Mouse (Mus musculus): Measurements from ENCODE around the gene Trmt1l. TPM values are rescaled to one million over a fixed set of nuclear protein-coding genes. Genes with fewer than 3 reads are reported as not detected.

Gene Trmt1l
- polyA plus RNA-seq, 1 experiment from 2014 or later, result 43.5 TPM

DNA sequence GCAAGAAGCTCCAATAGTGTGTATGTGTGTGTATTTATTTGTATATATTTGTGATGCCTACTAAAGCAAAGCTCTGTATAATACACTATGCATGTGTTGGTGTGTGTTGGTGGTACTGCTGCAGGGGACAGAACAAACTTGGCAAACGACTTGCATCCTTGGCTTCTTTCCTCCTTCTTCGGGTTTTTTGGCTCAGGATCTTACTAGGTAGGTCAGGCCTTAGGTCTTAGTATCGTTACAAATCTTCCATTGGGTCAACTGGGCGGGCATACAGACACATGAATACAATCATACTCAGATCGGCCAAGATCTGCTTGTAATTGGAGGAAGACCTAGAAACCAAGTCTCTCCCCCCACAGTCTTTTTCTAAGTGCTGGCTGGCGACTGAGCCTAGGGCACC lies 66.4 kb downstream of the Trmt1l start:
- Histone ChIP-seq H3K27me3 (ENCODE audit: control insufficient read depth, insufficient read depth, low read length) (no peaks in the 10 kb centered on the region), H3K4me1 (ENCODE audit: control insufficient read depth, insufficient read depth, low read length) (no peaks in the 10 kb centered on the region), H3K4me3 (ENCODE audit: low read depth, low read length) (no peak overlapping the region), H3K27ac (replicated peaks; ENCODE audit: low read depth, low read length) (no peak overlapping the region), H3K9ac (replicated peaks; ENCODE audit: low read length) (no peak overlapping the region), H3K4me2 (ENCODE audit: low read depth, low read length) (no peak overlapping the region), H3K36me3 (replicated peaks; ENCODE audit: control insufficient read depth, insufficient read depth, low read depth, low read length) (no peaks in the 10 kb centered on the region; the same call in 1 of the 2 replicates), H3K9me3 (replicated peaks; ENCODE audit: control insufficient read depth, low read length) (no peaks in the 10 kb centered on the region)
- no peak for DNase-seq (ENCODE audit: low spot score)
- no peak for ATAC-seq (replicated peaks; ENCODE audit: insufficient number of reproducible peaks, low FRiP score, low TSS enrichment, low read depth)
- 83% methylated on average over 6 of the region's 6 CpGs for WGBS

DNA sequence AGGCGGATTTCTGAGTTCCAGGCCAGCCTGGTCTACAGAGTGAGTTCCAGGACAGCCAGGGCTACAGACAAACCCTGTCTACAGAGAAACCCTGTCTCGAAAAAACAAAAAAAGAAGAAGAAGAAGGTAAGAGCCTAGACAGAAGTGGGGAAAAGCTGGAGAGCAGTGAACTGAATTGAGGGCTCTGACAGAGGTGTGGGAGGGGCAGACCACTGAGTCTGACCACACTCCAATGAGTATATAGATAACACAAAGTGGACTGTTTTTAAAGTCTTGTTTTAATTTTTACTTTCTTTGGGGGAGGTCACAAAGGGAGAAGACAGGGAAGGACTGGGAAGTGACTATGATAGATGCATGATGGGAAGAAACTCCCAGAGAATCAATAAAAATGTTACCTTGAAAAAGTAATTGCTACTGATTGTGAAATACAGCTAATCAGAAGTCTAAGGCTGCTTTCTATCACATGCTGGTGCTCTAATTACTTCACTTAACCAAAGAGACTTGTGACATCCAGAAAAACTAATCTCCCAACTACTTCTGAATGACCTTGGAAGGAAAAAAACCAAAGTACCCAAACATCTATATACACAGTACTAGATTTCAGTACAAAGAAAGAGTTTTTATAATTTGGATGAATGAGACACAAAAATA lies 67.4 kb downstream of the Trmt1l start:
- H3K4me2 ChIP-seq (ENCODE audit: low read depth, low read length), result no peak overlapping the region
- H3K4me3 ChIP-seq (ENCODE audit: low read depth, low read length), result no peak overlapping the region
- no peaks in the 10 kb centered on the region for H3K4me1 ChIP-seq (ENCODE audit: control insufficient read depth, insufficient read depth, low read length)
- H3K9me3 ChIP-seq (replicated peaks; ENCODE audit: control insufficient read depth, low read length), result no peaks in the 10 kb centered on the region
- 83% methylated on average over 2 of the region's 2 CpGs for WGBS
- DNase-seq (ENCODE audit: low spot score) (no peak), ATAC-seq (replicated peaks; ENCODE audit: insufficient number of reproducible peaks, low FRiP score, low TSS enrichment, low read depth) (no peak)
- H3K36me3 ChIP-seq (replicated peaks; ENCODE audit: control insufficient read depth, insufficient read depth, low read depth, low read length), result no peaks in the 10 kb centered on the region; the same call in 1 of the 2 replicates
- H3K27me3 ChIP-seq (ENCODE audit: control insufficient read depth, insufficient read depth, low read length), result no peaks in the 10 kb centered on the region
- H3K9ac ChIP-seq (replicated peaks; ENCODE audit: low read length), result no peak overlapping the region
- H3K27ac ChIP-seq (replicated peaks; ENCODE audit: low read depth, low read length), result no peak overlapping the region

DNA sequence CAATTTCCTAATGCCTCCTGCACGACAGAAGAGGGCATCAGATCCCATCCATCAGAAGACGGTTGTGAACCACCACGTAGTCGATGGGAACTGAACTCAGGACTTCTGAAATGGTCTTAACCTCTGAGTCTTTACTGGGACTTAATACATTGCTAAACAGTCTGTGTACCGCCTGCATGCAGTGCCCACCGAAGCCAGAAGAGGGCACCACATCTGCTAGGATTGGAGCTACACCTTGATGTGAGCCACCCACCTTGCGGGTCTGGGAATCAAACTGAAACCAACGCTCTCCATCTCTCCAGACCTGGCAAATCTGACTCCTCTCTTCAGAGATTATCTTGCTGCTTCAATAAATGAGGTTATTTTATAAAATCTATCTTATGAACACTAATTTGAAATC lies 68.7 kb downstream of the Trmt1l start:
- DNase-seq (ENCODE audit: low spot score) (peak; percentile 43), ATAC-seq (replicated peaks; ENCODE audit: insufficient number of reproducible peaks, low FRiP score, low TSS enrichment, low read depth) (no peak)
- Histone ChIP-seq H3K36me3 (replicated peaks; ENCODE audit: control insufficient read depth, insufficient read depth, low read depth, low read length) (no peaks in the 10 kb centered on the region; the same call in 1 of the 2 replicates), H3K4me2 (ENCODE audit: low read depth, low read length) (no peak overlapping the region), H3K4me1 (ENCODE audit: control insufficient read depth, insufficient read depth, low read length) (no peaks in the 10 kb centered on the region), H3K27ac (replicated peaks; ENCODE audit: low read depth, low read length) (no peak overlapping the region), H3K27me3 (ENCODE audit: control insufficient read depth, insufficient read depth, low read length) (no peaks in the 10 kb centered on the region), H3K9me3 (replicated peaks; ENCODE audit: control insufficient read depth, low read length) (no peaks in the 10 kb centered on the region), H3K4me3 (ENCODE audit: low read depth, low read length) (no peak overlapping the region), H3K9ac (replicated peaks; ENCODE audit: low read length) (no peak overlapping the region)
- 92% methylated on average over 8 of the region's 8 CpGs for WGBS

DNA sequence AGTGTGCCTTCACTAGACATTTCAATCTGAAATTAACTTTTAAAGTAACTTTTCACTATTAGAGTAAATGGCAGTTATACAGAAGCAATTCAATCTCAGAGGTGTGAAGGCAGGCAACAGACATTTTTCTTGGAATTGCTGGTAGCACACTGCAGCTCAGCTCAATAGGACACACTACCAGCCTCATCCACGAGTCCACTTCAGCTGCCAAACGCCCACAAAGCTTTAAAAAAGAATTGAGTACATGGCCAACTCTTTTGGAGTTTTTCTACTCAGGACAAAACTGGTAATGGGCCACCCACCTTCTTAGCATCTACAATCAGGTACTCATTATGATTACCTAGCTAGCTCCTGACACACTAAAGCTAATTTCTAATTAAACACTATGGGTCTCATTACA lies 69.6 kb downstream of the Trmt1l start:
- H3K27me3 ChIP-seq (ENCODE audit: control insufficient read depth, insufficient read depth, low read length), result no peaks in the 10 kb centered on the region
- no peak overlapping the region for H3K9ac ChIP-seq (replicated peaks; ENCODE audit: low read length)
- no peak overlapping the region for H3K27ac ChIP-seq (replicated peaks; ENCODE audit: low read depth, low read length)
- no peak for DNase-seq (ENCODE audit: low spot score)
- ATAC-seq (replicated peaks; ENCODE audit: insufficient number of reproducible peaks, low FRiP score, low TSS enrichment, low read depth), result no peak
- 89% methylated on average over 2 of the region's 2 CpGs for WGBS
- H3K4me3 ChIP-seq (ENCODE audit: low read depth, low read length), result no peak overlapping the region
- no peak overlapping the region for H3K4me2 ChIP-seq (ENCODE audit: low read depth, low read length)
- no peaks in the 10 kb centered on the region for H3K9me3 ChIP-seq (replicated peaks; ENCODE audit: control insufficient read depth, low read length)
- H3K4me1 ChIP-seq (ENCODE audit: control insufficient read depth, insufficient read depth, low read length), result no peaks in the 10 kb centered on the region
- H3K36me3 ChIP-seq (replicated peaks; ENCODE audit: control insufficient read depth, insufficient read depth, low read depth, low read length), result no peaks in the 10 kb centered on the region; the same call in 1 of the 2 replicates

DNA sequence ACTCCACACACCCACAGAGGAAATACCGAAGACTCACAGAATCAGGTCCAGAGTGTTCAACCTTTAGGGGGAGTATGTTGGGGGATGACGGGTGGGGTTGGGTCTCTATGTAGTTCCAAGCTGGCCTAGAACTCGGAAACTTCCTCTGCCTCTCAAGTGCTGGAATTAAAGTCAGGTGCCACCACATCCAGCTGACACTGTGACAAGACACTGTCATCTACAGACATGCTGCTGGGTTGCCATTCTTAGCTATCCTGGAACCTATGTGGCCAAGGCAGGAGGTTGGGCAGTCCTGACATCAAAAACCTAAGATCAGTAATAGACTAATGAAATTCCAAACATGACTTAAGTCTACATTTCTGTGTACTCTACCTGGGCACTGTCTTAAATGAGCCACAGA lies 70.0 kb downstream of the Trmt1l start:
- H3K36me3 ChIP-seq (replicated peaks; ENCODE audit: control insufficient read depth, insufficient read depth, low read depth, low read length), result no peaks in the 10 kb centered on the region; the same call in 1 of the 2 replicates
- ATAC-seq (replicated peaks; ENCODE audit: insufficient number of reproducible peaks, low FRiP score, low TSS enrichment, low read depth), result no peak
- no peak overlapping the region for H3K4me3 ChIP-seq (ENCODE audit: low read depth, low read length)
- H3K4me1 ChIP-seq (ENCODE audit: control insufficient read depth, insufficient read depth, low read length), result no peaks in the 10 kb centered on the region
- H3K9ac ChIP-seq (replicated peaks; ENCODE audit: low read length), result no peak overlapping the region
- no peaks in the 10 kb centered on the region for H3K9me3 ChIP-seq (replicated peaks; ENCODE audit: control insufficient read depth, low read length)
- H3K27me3 ChIP-seq (ENCODE audit: control insufficient read depth, insufficient read depth, low read length), result no peaks in the 10 kb centered on the region
- WGBS, result 79% methylated on average over 3 of the region's 3 CpGs
- H3K4me2 ChIP-seq (ENCODE audit: low read depth, low read length), result no peak overlapping the region
- no peak overlapping the region for H3K27ac ChIP-seq (replicated peaks; ENCODE audit: low read depth, low read length)
- DNase-seq (ENCODE audit: low spot score), result no peak

DNA sequence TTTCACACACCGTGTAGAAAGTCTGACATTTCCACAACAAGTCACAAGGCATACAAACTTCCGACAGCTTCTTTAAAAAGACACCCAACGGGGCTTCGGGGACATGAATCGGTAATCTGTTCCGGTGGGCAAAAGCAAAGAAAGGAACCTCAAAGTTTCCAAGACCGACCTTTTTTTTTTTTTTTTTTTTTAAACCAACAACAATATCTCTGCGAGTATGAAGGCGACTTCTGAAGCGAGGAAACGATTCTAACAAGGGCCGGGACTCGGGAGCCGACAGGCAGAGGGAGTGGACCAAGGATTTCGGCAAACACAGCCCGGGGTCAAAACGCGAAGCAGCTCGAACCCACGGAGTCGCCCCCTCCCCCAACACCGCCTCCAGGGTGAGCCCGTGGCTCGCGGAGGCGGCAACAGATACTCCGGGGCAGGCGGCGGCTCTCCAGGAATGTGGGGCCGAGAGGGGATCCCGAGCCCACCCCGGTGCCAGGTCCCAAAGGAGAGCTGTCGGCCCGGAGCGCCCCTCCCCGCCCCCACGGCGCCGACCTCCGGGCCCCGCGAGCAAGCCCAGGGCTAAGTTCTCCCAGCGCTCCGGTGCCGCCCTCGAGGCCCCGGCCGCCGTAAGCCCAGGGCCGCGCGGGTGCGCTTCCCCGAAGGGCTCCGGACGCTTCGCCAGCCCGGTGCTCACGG lies 71.6 kb downstream of the Trmt1l start:
- Histone ChIP-seq H3K36me3 (replicated peaks; ENCODE audit: control insufficient read depth, insufficient read depth, low read depth, low read length) (no peaks in the 10 kb centered on the region), H3K4me3 (ENCODE audit: low read depth, low read length) (peak overlapping the region; percentile 96), H3K27me3 (ENCODE audit: control insufficient read depth, insufficient read depth, low read length) (no peaks in the 10 kb centered on the region), H3K9ac (replicated peaks; ENCODE audit: low read length) (peak overlapping the region; percentile 98), H3K9me3 (replicated peaks; ENCODE audit: control insufficient read depth, low read length) (no peaks in the 10 kb centered on the region), H3K4me1 (ENCODE audit: control insufficient read depth, insufficient read depth, low read length) (no peaks in the 10 kb centered on the region), H3K4me2 (ENCODE audit: low read depth, low read length) (peak overlapping the region; percentile 42), H3K27ac (replicated peaks; ENCODE audit: low read depth, low read length) (peak overlapping the region; percentile 98)
- DNase-seq (ENCODE audit: low spot score), result peak; percentile 69
- WGBS, result under 1% methylated on average over 51 of the region's 59 CpGs
- peak; percentile 46 for ATAC-seq (replicated peaks; ENCODE audit: insufficient number of reproducible peaks, low FRiP score, low TSS enrichment, low read depth)

DNA sequence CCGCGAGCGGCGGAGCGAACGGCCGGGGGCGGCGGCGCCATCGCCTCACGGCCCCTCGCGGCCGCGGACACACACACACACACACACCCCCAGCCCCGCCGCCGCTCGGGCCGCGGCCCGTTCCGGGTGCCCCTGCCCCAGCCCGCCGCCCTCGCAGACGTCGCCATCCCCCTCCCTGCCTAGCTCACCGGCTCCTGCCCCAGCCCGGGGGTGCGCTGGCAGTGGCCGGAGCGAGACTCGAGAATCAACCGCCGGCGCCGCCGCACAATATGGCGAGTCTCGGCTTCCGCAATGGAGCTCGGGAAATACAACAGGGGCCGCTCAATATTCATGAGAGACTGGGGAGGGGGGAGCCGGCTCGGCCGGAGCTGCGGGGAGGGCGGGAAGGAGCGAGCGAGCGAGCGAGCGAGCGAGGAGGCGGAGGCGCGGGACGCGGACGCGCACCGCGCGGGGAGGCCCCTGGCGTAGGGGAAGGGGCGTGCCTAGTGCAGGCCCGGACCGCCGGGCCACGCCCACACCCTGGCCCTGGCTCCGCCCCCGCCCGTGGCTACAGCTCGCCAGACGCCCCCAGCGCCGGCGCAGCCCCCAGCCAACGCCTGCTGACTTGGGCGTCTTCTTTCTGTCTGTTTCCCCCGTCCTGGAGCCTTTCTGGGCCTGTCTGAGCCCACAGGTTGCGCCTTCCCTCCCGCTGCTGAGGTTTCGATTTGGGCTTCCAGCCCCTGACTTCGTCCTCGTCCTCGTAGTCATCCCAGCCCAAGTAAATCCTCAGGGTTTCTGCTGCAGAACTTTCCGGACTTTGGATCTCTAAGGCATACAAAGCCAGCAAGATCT lies 72.4 kb downstream of the Trmt1l start, which contains the start of gene Rnf2:
Gene Rnf2, minus strand, starts transcription at position 425 of the 831 bp plus-strand sequence.
- H3K9ac ChIP-seq (replicated peaks; ENCODE audit: low read length), result peak within 1 kb of the TSS; percentile 98
- peak; percentile 98 for ATAC-seq (replicated peaks; ENCODE audit: insufficient number of reproducible peaks, low FRiP score, low TSS enrichment, low read depth)
- WGBS, result under 1% methylated on average over 40 of the region's 90 CpGs
- peak within 1 kb of the TSS; percentile 47 for H3K4me2 ChIP-seq (ENCODE audit: low read depth, low read length)
- H3K4me1 ChIP-seq (ENCODE audit: control insufficient read depth, insufficient read depth, low read length), result no peaks in the 10 kb centered on the region
- no peaks in the 10 kb centered on the region for H3K9me3 ChIP-seq (replicated peaks; ENCODE audit: control insufficient read depth, low read length)
- peak within 1 kb of the TSS; percentile 96 for H3K4me3 ChIP-seq (ENCODE audit: low read depth, low read length)
- DNase-seq (ENCODE audit: low spot score), result peak; percentile 96
- H3K27ac ChIP-seq (replicated peaks; ENCODE audit: low read depth, low read length), result peak within 1 kb of the TSS; percentile 98
- H3K36me3 ChIP-seq (replicated peaks; ENCODE audit: control insufficient read depth, insufficient read depth, low read depth, low read length), result no peaks in the 10 kb centered on the region
- no peaks in the 10 kb centered on the region for H3K27me3 ChIP-seq (ENCODE audit: control insufficient read depth, insufficient read depth, low read length)

Measured in embryonic facial prominence, embryonic 11.5 days (tissue).